Mouse (Mus musculus): Measurements from ENCODE around the gene Nav3.
"Not testable (repeated sequence)": the region's sequence is repeated elsewhere in the genome, so short reads cannot be mapped to it uniquely, and the experiment has no call there.

The Nav3 gene

GRCm38 (mm10) chr10:110383506-110384229 lies 72.3 kb downstream of the Nav3 start:
- DNase-seq (ENCODE audit: low read depth, low spot score): not testable (repeated sequence)

- no peak for DNase-seq (ENCODE audit: low read depth, low spot score)
These were observed 75.2 kb downstream of the Nav3 start for GRCm38 (mm10) chr10:110380792-110381191.

GRCm38 (mm10) chr10:110372724-110373455 lies 83.1 kb downstream of the Nav3 start:
- no peak for DNase-seq (ENCODE audit: low read depth, low spot score)

GRCm38 (mm10) chr10:110352148-110352547 lies 103.9 kb downstream of the Nav3 start:
- no peak for DNase-seq (ENCODE audit: low read depth, low spot score)

- DNase-seq (ENCODE audit: low read depth, low spot score): no peak
These were observed 126.0 kb downstream of the Nav3 start for GRCm38 (mm10) chr10:110330030-110330429.

GRCm38 (mm10) chr10:110329629-110330028 lies 126.4 kb downstream of the Nav3 start:
- no peak for DNase-seq (ENCODE audit: low read depth, low spot score)

- no peak for DNase-seq (ENCODE audit: low read depth, low spot score)
These were observed 133.8 kb downstream of the Nav3 start for GRCm38 (mm10) chr10:110322082-110322632.

GRCm38 (mm10) chr10:110317275-110317674 lies 138.7 kb downstream of the Nav3 start:
- no peak for DNase-seq (ENCODE audit: low read depth, low spot score)

GRCm38 (mm10) chr10:110314525-110314924 lies 141.5 kb downstream of the Nav3 start:
- DNase-seq (ENCODE audit: low read depth, low spot score): no peak

- no peak for DNase-seq (ENCODE audit: low read depth, low spot score)
These were observed 142.0 kb downstream of the Nav3 start for GRCm38 (mm10) chr10:110313959-110314358.

- no peak for DNase-seq (ENCODE audit: low read depth, low spot score)
These were observed 146.5 kb downstream of the Nav3 start for GRCm38 (mm10) chr10:110309511-110309910.

GRCm38 (mm10) chr10:110305609-110306008 lies 150.4 kb downstream of the Nav3 start:
- no peak for DNase-seq (ENCODE audit: low read depth, low spot score)

- no peak for DNase-seq (ENCODE audit: low read depth, low spot score)
These were observed 165.9 kb downstream of the Nav3 start for GRCm38 (mm10) chr10:110290016-110290623.

GRCm38 (mm10) chr10:110283879-110284278 lies 172.1 kb downstream of the Nav3 start:
- DNase-seq (ENCODE audit: low read depth, low spot score): no peak

GRCm38 (mm10) chr10:110272818-110273217 lies 183.2 kb downstream of the Nav3 start:
- no peak for DNase-seq (ENCODE audit: low read depth, low spot score)

- DNase-seq (ENCODE audit: low read depth, low spot score): no peak
These were observed 185.4 kb downstream of the Nav3 start for GRCm38 (mm10) chr10:110270561-110270960.

- no peak for DNase-seq (ENCODE audit: low read depth, low spot score)
These were observed 213.9 kb downstream of the Nav3 start for GRCm38 (mm10) chr10:110242128-110242561.

GRCm38 (mm10) chr10:110240667-110241066 lies 215.3 kb downstream of the Nav3 start:
- no peak for DNase-seq (ENCODE audit: low read depth, low spot score)

GRCm38 (mm10) chr10:110233307-110233930 lies 222.6 kb downstream of the Nav3 start:
- DNase-seq (ENCODE audit: low read depth, low spot score): no peak

GRCm38 (mm10) chr10:110206411-110206810 lies 249.6 kb downstream of the Nav3 start:
- DNase-seq (ENCODE audit: low read depth, low spot score): no peak

- DNase-seq (ENCODE audit: low read depth, low spot score): no peak
These were observed 251.8 kb downstream of the Nav3 start for GRCm38 (mm10) chr10:110204121-110204697.

Measured in CD4-positive, CD25-positive, alpha-beta regulatory T cell, adult 2 months (primary cell).